Mouse (Mus musculus) megakaryocyte progenitor cell, adult 5-6 weeks (primary cell): ENCODE measurements around the gene Tmem44. TPM values are rescaled to one million over a fixed set of nuclear protein-coding genes. Genes with fewer than 3 reads are reported as not detected.
A peak's percentile ranks its signal among the peaks of the same experiment; 100 is the strongest.

ENCODE experiments used
- ATAC-seq: replicated peaks from 2 replicates; pipeline ENCODE4 v1.8.0; 2016; ENCODE audit warnings: mild to moderate bottlenecking, moderate TSS enrichment, inconsistent platforms; ENCODE audit not compliant: poor library complexity
- total RNA-seq, 2 experiments: library from RNA; stranded (forward) in 1 of 2; stranded (reverse) in 1 of 2; fragments of 157-497, 149-512 nt in 1 of 2; fragments of 200-1000 nt in 1 of 2; gene quantifications; 2 replicates each; pipeline versions ENCODE4 v1.2.3 to v1.2.4; 2015 to 2017

Gene Tmem44
- total RNA-seq, 2 experiments from 2014 or later: 0.12 to 0.27 TPM

DNA sequence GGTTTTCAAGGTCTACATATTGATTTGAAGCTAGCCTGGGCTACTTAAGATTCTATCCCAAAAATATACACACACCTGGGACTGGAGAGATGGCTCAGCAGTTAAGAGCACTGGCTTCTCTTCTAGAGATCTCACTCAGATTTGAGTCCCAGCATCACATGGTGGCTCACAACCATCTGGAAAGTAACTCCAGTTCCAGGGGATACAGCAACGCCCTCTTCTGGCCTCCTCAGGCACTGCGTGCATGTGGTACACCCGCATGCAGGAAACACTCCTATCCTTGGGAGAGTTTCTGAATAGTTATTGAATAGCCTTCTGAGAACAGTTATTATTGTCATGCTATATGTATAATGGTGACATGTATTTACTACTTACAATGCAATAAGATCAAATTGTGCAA, 29.5 kb downstream of the Tmem44 start:
- ATAC-seq: no peak

DNA sequence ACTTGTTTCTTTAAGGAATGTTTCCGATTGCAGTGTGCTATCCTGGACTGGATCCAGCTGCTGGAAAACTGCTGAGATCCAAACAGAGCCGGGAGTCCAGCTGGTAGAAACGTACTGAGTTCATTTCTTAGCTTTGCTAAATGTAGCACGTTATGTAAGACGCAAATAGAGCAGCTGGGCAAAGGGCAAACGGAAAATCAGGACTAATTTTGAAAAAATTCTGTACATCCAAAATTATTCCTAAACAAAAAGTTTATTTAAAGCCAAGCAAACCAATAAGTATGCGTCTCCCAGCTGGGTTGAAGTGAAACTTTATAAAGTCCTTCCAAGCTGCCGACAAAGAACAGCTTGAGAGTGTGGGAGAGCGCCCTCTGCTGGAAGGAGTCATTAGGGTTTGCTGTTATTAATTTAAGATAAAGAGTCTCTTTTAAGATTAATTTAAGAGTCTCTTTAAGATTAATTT, 30.2 kb downstream of the Tmem44 start:
- ATAC-seq: peak; percentile 67

DNA sequence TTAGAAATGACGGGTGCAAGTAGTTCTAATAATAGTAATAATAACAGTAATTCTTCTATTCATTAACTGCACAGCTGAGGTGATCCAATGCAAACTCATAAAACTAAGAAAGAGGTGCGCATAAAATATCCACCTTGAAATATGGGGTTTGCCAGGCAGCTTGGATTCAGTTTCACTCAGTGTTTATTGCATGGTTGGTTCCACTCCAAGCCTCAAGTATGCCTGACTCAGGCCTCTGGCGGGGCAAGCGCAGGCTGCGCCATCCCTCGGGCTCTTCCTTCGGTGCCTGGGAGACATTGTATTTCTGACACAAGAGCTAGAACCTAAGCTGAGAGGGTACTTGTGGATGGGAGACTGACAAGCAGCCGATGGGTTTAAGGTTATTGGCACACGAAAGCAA, 32.0 kb downstream of the Tmem44 start:
- ATAC-seq: no peak

DNA sequence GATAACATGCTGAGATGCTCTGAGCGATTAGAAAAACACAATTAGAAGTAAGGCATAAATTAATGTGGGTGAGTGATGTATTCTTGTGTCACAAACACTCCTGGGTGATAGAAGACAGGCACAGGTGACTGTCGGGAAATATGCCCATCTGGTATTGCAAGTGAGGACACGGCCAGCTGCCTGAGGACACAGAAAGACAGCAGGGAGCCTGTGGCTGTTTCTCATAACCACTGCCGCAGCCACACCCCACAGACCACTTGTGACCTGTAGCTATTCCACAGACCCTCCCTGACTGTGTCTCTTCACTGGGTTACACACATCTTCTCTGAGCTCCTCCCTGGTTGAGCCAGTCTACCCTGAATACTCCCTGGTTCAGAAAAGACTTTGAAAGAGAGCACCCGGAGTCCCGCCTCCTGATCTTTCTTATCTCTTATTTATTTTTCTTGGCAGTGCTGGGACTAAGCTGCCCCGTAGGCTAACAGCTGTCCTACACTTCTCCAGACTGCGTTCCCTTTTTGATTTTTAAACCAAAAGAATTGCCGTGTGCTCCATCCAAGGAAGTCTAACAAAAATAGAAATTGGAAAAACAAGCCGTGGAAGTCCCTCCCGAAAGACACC, 32.9 kb downstream of the Tmem44 start:
- no peak for ATAC-seq

DNA sequence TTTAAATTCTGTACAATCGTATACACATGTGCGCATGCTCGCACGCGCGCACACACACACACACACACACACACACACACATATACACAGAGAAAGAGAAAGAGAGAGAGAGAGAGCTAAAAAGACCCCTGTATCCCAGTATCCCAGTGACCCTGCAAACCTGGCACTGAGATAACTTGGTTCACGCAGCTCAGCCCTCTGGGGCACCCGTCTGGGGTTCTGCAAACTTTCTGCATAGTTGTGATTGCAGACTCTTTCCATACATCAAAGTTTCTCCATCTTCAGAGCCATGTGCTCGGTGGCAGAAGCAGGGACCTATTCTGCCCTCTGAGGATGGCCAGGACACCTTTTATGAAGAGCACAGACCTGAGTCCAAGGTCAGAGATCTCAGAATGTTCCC, 33.6 kb downstream of the Tmem44 start:
- no peak for ATAC-seq

DNA sequence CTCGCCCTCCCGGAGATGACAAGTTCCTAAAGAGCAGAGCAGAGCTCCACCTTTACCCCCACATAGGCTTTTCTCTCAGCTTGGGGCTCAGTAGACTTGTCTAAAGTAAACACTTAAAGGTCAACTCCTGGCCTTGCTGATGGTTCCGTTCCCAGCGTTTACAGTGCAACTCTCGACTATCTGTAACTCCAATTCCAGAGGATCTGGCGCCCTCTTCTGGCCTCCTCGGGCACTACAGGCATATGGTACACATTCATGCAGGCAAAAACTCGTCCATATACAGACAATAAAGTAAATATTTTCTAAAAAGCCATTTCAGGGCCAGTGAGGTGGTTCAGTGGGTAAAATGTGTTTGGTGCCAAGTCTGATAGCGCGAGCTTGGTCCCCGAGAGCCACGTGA, 35.2 kb downstream of the Tmem44 start:
- peak; percentile 24; the same call in 1 of the 2 replicates for ATAC-seq

DNA sequence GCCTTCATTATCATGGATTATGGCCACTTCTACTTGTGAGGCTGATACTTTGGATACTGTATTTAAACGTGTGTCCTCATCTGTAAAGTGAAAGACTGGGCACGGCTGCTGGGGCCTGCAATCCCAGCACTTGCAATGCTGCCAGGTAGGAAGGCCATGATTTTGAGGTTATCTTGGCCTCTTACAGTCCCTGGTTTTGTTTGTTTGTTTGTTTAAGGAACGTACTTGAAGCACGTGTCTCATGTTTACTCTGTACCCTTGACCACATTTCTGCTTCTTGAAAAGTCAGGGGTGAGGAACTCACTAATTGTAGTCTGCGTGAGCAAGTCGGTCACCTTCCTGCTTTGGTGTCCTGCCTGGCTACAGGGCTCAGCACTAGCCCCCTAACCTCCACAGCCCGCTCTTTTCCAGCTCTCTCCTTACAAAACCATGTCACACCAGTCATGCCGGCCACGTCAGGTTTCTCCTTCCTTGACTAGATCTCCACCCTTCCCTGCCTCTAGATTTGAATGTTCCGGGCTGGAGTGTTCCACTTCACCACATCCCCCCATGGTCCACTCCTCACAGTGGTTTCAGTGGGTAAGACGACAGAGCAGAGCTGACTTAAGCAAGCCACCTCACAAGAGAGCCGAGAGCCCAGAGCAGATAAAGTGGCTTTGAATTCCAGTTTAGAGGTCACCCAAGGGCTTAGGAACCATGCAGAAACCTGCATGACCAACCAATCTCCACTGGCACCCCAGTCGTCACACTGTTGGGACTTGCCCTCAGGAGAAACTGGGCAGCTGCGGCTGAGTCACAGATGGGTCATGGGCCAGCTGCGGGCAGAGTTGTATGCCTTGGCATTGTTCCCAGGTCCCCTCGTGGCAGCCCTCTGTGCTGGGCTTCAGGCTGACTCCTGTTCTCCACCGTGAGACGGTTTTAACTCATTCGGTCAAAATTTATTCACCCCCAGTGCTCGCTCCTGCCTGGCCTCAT, 37.3 kb downstream of the Tmem44 start:
- ATAC-seq: no peak

DNA sequence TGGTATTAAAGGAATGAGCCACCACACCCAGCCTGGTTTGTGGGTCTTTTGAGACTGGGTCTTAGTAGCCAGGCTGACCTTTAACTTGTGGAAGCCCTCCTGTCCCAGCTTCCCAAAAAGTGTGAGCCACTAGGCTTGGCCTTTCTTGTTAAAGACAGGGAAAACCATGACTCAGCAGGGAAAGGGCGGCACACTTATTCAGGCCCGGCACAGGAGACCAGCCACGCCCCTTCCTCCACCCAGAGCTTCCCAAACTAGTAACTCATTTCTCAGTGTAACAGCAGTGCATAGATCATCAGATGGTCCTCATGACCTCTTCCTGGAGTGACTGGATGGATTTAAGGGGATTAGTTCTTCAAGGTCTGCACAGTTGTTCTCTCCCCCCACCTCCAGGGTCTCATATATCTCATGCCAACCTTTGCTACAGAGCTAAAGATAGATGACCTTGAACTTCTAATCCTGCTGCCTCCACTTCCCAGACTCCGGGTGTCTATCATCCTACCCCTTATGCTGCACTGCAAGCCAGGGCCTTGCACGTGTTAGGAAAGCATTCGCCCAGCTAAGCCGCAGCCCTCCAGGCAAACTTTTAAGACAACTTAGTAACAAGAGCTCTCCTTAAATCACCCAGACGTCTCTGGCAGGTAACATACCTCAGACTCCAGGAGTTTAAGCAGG, 38.1 kb downstream of the Tmem44 start:
- no peak for ATAC-seq

DNA sequence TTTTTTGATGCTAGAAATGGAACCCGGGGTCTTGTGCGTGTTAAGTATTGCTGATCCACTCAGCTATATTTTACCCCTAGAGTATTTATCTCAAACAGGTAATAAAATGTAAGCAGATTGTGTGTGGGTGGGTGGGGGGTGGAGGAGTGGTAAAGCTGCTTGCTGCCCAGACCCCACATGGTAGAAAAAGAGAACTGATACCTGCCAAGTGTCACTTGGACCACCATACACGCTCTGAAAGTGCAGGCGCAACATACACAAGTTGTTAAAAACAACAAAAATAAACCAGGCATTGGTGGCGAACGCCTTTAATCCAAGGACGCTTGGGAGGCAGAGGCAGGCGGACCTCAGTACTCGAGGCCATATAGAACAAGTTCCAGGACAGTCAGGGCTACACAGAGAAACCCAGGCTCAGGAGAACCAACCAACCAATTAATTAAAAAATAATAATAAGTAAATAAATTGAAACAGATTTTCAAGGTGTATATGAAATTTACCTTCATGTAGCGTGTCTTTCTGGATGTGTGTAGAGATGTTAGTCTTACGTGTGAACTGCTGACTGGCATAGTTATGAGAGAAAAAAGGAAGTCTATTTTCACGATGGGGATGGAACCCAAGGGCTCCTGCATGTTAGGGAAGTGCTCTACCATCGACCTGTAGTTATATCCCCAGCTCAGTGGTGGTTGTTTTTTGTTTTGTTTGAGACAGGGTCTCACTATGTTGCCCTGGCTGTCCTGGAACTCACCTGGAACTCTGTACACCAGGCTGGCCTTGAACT, 38.9 kb downstream of the Tmem44 start:
- no peak for ATAC-seq

DNA sequence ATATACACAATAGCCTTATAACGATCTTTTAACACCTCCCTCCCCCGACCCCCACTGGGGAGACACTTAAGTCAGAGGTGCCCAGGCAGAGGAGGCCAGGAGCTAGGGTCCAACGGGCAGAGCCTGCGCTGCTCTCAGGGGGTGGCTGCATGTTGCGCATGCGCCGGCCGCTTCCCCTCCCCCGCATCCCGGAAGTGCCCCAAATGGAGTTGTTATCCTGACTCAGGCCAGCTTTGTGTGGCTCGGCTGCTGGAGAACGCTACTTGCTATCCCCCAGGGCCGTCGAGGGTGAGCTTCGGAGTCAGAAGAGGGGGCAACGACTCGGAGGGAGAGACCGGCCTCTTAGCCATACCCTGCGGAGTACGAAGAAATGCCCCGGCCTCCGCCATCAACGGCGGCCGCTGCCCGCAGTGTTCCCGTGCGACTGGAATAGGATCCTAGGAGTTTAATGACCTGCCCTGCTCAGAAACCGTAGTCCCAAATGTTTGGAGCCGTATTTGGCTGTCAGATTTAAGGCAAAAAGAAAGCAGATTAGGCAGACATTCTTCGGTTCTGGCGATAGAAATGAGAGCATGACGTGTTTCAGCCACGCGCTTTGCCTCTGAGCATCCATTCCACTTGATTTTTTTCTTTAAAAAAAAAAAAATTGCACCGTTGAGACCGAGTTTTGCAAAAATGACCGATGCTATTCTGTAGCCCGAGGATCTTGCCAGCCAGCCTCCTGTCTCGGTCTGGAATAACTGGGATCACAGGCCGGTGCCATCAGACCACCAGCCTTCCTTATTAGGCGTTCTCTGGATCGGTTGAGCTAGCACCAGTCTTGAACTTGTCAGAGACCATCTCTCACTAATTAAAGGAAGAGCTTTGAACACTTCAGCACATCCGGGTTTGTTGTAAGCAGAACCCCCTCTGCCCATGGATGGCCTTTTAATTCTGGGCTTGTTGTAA, 39.9 kb downstream of the Tmem44 start:
- peak; percentile 69 for ATAC-seq

DNA sequence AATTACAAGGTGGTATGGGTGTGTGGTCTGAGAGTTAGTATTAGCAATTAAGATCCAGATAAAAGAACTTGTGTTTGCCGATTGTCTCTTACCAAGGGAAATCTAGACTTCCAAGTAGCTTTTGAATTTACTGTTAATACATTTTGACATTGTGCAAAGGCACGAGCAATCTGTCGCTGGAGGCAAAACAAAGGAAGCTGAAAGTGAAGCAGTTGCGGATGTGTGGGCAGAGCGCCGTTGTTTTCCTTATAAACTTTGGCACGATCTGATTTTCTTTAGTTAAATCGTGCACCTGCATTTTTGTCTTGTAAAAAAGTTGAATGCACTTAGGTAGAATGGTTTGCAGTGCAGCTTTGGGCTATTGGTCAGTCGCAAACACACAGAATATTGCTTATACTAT, 40.6 kb downstream of the Tmem44 start:
- no peak for ATAC-seq

DNA sequence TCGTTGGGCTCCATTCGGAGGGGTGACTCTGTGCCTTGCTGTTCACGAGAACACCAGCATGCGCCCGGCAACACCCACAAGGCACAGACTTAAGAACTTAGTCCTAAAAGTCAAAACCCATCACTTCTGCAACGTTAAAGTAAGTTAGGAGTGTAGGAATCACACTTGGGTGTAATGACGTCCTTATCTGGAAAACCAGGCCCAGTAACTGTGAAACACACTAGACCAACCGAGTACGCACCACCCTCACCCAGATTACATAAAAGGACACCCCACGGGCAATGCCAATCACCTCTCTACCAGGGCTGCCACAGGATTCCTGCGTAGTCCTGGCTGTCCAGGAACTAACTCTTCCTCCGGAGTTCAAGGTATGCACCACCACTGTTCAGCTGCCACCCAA, 41.3 kb downstream of the Tmem44 start:
- ATAC-seq: peak; percentile 61

DNA sequence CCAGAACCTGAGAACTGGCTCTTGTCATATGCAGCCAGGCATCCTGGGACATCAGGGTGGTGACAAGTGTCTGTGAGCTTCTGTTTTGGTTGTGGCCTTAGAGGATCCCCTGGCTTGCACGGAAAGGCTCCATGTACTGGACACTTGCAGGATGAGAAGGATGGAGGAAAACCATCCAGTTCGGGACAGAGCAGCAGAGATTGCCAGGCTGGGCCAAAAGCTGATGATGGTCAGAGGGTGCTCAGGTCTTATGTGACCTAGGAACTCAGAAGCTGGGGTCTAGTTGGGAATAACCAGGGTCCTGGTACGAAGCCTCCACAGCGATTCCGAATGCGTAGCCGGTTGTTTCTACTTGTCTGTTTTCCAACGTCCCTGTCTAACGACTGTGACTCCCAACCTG, 41.9 kb downstream of the Tmem44 start:
- no peak for ATAC-seq

DNA sequence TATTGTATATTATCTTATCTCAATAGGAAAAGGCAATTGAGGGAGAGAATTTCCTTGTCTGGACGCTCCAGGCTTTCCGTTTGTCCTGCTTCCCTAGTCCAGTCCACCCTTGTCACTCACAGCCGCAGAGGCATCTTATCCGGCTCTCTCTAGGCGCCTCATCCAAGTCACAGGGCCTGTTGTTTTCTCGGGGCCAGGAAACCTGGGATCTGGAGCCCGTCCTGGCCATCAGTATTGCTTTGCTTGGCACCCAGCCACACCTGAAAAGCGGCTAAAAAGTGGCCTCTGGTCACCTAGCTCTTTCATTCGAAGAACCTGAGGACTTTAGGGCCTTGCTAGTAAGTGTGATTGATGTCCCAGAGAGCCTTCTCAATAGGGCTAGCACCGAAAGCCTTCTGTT, 43.5 kb downstream of the Tmem44 start:
- no peak for ATAC-seq

DNA sequence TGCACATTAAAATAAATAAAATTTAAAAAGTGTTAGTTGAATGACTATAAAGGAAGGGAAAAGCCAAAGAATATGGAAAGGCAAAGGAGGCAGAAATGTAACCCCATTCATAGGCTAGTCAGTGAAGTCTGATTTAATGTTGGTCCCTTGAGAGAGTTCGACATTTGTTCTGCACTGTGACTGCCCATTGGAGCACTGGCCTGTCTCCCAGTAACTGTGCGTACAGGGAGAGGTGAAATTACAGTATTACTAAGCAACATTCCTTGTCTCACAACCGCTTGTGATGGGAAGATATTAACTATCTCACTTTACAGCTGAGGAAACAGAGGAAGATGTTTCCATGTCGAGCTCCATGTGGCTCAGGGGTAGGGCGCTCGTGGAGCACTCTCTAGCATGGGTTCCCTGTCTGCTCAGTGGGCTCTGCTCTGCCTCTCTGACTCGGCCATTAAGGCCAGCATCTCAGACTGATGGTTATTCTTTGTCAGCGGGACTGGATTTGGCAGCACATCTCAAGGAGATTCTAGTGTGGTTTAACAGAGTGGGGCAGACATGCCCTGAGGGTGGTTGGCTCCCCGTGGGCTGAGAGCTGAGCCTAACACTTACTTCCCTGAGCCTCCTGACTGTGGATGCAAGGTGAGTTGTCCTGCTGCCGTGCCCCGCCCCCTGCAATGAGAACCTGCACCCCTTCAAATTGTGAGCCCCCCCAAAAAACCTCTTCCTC, 45.2 kb downstream of the Tmem44 start:
- ATAC-seq: no peak

DNA sequence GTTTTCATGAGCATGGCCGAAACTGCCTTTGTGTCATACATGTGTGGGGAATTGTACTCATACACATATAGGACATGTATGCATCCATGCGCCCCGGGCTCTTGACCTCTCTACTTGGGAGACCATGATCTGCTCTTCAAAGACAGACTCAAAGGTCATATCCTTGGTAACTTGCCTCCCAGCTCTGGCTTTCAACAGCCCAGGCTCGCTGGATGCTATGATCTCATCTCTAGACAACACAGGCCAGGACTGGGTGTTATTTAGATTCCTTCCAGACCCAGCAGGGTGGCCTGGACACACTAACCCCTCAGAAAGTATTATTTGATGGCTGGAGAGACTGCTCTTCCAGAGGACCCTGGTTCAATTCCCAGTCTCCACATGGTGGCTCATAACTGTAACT, 45.8 kb downstream of the Tmem44 start:
- ATAC-seq: no peak

DNA sequence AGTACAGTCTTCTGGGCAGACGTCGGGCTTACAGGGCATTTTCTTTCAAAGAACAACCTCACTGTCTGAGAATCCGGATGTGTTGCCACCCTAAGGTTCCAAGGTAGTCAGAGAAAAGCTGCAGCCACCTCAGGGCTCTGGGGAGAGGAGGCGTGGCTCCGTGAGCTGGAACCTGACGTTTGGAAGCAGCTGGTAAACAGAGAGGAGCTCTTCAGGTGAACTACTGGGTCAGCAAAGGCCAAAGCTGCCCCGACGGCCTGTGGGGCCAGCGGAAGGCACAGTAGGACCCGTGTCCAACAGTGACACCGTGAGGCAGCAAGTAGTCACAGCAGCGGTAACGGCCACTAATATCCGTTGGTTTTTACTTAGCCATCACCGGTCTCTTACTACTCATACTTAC, 46.7 kb downstream of the Tmem44 start:
- ATAC-seq: peak; percentile 89

DNA sequence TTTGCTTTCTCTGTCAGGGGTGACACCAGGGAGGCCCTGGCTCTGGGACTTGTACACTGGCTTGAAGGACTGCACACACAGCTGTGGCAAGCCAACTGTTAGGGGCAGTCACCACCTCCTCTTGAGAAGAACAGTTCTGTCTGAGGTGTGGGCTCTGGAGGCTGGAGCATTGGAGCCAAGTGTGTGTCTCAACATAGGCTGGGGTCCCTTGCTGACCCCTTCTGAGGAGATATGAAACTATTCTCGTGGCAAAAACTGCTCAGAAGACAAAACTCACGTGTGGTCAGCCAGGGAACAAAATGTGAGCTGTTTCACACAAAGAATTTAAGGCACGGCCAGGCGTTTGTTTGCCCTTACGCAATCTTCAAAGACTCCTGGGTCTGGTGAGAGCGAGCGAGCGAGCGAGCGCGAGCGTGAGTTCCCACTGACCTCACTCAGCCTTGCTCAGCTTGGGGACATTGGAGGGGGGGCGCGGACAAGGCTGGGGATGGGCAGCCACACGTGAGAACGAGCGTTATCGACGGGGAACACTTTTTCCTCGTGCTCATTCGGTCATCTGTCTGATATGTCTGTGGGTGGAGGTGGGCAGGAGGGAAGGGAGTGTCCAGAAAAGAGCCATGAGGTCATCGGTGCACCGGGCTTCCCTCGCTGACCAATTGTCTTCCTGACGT, 48.3 kb downstream of the Tmem44 start:
- ATAC-seq: peak; percentile 42

DNA sequence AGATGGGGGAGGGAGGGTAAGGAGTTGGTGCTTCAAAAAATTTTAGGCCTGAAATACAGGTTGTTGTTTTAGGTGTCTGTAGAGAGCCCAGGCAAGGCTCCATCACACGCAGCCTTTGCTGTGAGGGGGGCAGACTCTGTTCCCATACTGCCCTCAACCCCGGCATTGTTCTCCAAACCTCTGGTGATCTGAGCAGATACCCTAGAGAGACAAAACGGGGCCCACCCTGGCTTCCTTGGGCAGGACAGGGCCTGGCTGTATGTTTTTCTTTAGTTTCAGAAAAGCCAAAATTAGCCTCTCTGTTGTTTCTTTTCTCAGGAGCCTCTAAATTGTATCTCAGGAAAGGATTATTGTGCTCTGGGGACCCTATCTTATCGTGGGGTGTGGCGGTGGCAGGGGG, 49.0 kb downstream of the Tmem44 start:
- no peak for ATAC-seq
